Mouse (Mus musculus) embryonic fibroblast, embryonic 13.5 days (primary cell): ENCODE measurements around the gene Aes.

ENCODE experiments used
- CTCF ChIP-seq: IDR thresholded peaks from 2 replicates; pipeline ENCODE4 v1.5.1; 2011; ENCODE audit warnings: mild to moderate bottlenecking, control low read depth, low read length, moderate library complexity, borderline replicate concordance; ENCODE audit not compliant: insufficient read depth
- POLR2A ChIP-seq: IDR thresholded peaks from 2 replicates; pipeline ENCODE4 v1.6.1; 2011; ENCODE audit warnings: low read depth, mild to moderate bottlenecking, control low read depth, low read length, moderate library complexity

DNA sequence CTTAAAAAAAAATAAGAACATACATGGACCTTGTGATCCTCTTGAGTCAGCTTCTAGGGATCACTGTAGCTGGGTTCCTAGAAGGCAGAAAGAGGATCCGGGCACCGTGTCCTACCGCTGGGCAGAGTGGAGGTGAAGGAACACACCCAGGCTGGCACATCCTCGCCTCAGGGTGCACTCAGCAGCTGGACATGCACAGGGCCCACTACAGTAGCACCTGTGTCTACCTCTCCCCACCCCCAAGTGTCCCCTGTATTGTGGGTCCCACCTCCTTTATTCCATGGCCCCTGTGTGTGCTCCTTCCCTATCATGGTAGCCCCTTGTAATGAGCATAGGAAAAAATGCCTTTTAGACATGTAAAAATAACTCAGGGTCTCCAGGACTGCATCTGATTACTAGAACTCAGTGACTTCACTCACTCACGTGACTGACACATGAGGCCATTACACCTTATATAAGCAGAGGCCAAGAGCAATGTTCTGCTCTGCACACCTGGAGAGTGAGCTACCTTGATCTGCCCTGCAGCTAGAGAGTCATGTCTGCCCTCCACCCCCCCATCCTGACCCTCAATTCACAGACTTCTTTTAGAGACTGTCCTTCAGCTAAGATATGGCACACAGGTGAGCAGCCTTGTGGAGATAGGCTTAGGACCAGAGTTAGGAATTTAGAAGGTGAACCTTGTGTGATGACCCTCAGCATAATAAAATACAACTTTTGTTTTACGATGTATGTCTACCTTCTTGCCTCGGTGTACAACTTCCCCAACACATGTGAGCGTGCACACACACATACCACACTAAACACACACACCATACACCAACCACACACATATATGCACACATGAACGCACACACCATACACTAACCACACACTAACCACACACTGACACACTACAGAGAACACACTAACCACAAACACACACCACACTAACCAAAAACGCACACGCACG, 45.0 kb downstream of the Aes start:
- TF ChIP-seq POLR2A (0 out of 2 replicates have a peak, but pooled peaks have one; percentile 3), CTCF (no peak)
